Mouse (Mus musculus): ENCODE results near the gene Gm49630. TPM values are rescaled to one million over a fixed set of nuclear protein-coding genes. Genes with fewer than 3 reads are reported as not detected.
A peak's percentile ranks its signal among the peaks of the same experiment; 100 is the strongest.
"Not testable (repeated sequence)": the region's sequence is repeated elsewhere in the genome, so short reads cannot be mapped to it uniquely, and the experiment has no call there.

The Gm49630 gene
- total RNA-seq (2021): not detected

DNA sequence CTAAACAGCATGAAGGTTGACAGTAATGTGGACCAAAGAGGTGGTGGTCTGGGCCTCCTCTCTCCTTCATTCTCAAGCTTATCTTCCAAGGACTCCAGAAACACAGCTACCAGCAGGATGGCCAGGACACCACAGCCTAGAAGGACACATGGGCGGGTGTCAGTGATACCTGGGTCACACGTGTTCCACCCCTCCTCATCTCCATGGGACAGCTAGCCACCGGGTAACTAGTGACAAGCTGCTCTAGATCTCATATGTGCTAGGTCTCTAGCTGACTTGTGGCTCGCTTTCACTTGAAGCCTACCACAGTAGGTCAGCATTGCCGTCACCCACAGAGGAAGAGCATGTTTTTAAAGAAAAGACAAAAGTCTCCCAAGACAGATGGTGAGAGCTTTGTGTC lies at the start of gene Gm49630:
Gene Gm49630 (minus strand): TSS at position 101 of the 400 bp plus-strand sequence.
- intact Hi-C loops (cut with DNase I); DNase-seq (ENCODE audit: low spot score in 2 of 2): not testable (repeated sequence)

DNA sequence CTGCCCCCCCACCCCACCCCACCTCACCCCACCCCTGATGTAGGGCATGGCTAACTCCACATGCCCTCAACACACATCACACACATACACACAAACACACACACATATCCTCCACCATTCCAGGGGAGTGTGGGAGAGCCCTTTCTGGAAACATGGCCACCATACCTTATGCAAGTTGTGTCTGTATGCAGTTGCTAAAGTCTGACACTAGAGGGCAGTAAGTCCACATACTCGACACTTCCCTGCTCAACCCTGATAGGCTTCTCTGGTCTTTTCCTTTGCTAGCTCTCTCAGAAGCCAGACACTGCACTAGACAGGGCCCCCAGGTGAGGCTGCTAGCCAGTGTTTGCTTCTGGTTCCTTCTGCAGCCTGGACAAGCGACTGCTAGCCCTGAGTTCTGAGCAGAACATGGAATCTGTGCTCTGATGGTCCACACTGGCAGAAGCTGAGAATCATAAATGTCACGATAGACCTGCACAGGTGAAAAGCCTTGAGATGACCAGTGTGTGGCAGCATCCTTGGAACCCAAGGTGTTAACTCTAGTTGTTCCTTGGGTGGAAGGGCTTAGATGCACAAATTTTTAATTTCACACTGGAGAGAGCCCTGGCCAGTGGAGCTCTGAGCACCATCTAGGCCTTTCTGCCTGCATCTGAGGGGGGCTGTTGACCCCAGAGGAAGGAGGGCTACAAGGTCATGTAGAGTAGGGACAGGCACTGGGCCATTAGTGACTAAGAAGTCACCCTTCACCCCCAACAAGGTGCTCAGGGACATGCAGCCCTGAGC lies 48.6 kb upstream of the Gm49630 start:
- intact Hi-C loops (cut with DNase I): not testable (repeated sequence)
- DNase-seq (ENCODE audit: low spot score in 2 of 2): peak; percentile 13 to 31

DNA sequence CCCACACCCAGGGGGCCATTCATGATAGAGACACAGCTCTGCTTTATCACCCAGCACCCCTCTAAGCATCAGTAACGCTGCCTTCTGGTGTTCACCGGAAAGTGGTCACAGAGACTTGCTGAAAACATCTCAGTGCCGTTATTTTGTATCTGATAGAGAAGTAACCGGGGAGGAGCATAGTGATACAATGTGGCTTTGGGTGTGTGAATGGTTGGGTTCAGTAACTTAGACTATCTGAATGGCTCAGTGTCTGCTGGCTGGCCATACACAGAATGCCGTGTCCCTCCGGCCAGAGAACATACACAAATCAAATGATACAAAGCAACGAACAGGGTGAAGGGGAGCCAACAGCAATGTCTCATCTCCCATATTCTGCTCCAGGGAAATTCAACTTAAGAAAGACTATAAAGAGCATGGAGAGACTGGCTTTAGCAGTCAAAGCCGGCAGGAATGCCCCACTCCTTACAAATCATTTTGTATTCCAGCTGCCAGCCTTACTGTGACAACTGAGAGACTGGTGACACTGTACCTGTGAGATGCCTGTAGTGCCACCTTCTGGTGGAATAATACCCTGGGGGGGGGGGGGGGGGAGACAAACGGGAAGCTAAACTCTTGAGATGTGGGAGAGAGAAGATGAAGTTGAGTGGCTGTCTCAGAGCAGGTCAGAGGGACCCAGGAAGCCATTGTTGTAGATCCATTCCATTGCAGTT lies 43.0 kb upstream of the Gm49630 start:
- intact Hi-C loops (cut with DNase I); DNase-seq (ENCODE audit: low spot score in 2 of 2): not testable (repeated sequence)

DNA sequence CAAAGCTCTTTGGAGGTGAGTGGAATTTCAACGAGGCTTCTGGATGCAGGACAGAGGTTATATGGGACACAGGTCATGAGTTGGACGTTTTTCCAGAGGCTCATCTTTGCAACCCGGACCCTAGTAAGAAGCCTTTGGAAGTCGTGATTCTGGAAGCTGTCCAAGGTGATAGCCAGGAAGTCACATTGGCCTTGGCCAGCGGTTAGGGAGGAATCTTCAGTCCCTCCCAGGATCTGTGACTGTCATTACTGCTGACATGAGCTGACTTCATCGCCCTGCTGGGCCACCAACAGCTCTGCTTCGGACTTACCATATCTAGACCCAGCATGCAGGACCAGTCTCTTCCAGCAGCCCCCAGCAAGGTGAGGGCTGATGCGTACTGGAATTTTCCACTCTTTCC lies 41.6 kb upstream of the Gm49630 start:
- intact Hi-C loops (cut with DNase I); DNase-seq (ENCODE audit: low spot score in 2 of 2): not testable (repeated sequence)

DNA sequence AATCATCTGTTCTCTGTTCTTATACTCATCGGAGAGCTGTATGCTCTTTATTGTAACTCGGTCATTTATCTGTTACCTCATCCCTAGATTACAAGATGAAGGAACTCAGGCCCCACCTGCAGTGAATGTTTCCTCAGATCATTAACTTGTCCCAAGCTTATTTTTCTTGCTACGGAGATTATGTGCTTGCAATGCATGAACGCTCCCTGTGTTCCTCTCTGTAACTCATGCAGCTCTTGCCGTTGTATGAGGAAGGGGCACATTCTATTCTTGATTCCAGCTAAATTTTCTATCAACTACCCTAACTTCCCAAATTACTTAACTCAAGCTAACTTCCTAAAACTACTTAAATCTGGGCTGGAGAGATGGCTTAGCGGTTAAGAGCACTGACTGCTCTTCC lies 28.0 kb upstream of the Gm49630 start:
- intact Hi-C loops (cut with DNase I); DNase-seq (ENCODE audit: low spot score in 2 of 2): not testable (repeated sequence)

DNA sequence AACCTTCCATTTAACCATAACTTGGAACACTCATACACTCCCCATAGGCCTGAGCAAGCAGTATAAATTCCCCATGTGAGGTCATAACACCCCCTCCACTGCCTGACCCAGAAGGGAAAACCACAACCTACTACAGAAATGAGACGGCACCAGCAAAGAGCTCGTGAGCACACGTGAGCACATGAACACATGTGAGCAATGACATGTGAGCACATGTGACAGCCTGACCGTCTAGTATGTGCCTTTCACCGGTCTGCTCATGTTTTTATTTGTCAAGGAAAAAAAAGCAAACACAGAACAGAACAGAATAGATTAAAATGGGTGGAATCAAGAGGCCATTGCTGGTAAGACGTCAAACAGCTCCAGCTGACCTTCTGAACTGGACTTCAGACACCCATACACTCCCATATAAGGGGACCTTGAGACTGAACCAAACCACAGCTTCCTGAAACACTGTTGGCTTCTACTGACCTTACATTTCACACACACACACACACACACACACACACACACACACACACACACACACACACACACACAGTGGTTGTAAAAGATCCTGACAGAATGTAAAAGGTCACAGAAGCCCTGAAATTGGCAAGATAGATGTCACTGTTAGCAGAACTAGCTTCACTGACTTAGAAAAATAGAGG lies 26.5 kb upstream of the Gm49630 start:
- not testable (repeated sequence) for DNase-seq (ENCODE audit: low spot score in 2 of 2)

DNA sequence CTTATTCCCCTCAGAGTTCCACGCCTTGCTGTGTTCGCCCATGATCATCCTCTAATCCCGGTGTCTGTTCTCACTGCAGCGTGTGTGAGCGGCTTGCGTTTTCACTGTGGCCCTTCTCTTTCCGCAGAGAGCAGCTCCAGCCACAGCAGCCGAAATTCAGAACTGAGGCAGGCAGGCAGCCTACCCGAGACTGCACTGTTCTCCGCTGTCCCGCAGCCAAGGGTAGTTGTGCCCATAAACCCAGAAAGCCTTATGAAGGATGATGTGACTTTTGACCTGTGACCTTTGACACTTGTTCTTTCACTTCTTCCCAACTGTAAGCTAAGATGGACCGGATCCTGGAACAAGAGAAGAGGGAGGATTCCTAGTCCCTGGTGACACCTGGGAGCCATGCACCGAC lies 25.3 kb upstream of the Gm49630 start:
- intact Hi-C loops (cut with DNase I); DNase-seq (ENCODE audit: low spot score in 2 of 2): not testable (repeated sequence)

More for the DNA sequence above, 26.5 kb upstream of the Gm49630 start:
- intact Hi-C loops (cut with DNase I): not testable (repeated sequence)

DNA sequence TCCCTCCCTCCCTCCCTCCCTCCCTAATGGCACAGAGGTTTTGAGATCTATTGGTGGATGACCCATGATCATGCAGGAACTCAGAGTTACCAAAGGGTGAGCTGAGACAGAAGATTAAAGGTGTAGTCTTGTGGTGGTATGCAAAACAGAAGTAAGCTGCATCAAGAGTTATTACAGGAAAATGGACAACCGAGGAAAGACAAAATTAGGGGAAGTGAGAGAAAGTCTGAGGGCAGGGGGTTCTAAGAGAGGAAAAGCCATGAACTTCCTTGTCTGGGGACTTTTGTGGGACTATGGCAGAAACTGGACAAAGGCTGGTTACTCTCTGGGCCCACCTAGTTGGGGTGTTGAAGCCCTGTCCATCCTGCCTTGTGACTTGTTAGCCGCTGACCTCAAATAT lies 24.5 kb upstream of the Gm49630 start:
- DNase-seq (ENCODE audit: low spot score in 2 of 2); intact Hi-C loops (cut with DNase I): not testable (repeated sequence)

DNA sequence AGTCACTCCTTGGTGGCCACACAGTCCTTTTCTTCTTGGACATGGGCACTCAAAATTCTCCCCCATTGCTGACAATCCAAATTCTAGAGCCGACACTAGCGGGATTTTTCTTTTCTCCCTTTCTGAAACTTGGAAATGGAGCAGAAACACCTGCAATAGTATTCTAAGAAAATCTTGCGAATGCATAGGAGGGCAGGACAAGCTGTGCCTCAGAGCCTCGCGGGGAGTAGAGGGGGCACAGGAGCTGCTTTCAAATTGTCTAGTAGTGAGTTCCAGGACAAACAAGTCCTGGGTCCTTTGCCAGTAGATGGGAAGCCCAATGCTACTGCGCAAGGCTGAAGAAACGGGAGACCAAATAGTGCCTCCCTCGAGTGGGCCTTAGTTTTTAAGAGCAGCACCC lies 23.9 kb upstream of the Gm49630 start:
- DNase-seq (ENCODE audit: low spot score in 2 of 2); intact Hi-C loops (cut with DNase I): not testable (repeated sequence)

DNA sequence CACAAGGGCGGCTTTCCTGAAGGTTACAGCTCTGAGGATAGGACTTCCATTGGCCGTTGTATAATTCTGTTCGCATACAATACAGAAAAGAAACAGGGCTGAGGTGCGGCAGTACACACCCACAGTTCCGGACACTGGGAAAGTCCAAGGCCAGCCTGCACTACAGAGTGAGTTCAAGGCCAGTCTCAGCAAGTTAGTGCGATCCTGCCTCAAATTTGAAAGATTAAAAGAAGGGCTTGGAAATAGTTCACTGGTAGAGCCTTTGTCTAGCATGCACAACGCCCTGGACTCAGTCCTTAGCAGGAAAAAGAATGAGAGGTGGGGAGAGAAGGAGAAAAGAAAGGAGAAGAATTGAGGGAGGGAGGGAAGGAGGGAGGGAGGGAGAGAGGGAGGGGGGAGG lies 23.3 kb upstream of the Gm49630 start:
- intact Hi-C loops (cut with DNase I); DNase-seq (ENCODE audit: low spot score in 2 of 2): not testable (repeated sequence)

DNA sequence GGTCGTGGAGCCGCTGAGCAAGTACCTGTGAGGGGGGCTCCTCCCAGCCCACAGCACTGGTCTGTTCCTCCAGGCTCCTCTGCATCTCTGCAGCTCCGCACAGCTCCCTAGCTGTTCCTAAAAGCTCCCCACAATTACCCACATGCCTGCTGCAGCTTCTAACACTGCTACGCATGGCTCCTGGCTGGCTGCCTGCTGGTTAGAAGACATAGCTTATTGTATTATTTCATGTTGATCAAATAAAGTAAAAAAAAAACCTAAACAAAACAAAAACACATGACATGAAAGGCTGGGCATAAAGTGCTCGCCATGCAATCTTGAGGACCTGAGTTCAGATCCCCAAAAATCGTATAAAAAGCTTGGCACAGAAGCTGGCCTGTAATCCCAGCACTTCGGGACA lies 18.1 kb upstream of the Gm49630 start:
- DNase-seq (ENCODE audit: low spot score in 2 of 2); intact Hi-C loops (cut with DNase I): not testable (repeated sequence)

DNA sequence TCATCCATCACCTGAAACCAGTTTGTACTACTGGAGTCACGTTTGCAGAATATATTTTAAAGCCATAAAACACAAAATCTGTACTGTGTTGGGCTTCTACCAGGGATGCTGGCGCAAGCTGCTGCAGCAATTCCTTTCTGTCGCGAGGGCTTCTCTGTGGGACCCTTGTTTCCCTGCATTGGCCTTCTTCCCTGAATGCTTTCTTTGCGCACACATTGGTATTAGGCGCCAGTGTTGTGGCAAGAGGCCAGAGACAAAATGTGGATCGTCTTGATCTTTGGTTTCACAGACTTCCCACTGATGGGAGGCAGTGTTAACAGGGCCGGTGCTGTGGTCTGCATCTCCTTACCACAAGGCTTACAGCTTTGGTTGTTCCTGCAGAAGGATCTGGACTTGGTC lies 17.2 kb upstream of the Gm49630 start:
- DNase-seq (ENCODE audit: low spot score in 2 of 2); intact Hi-C loops (cut with DNase I): not testable (repeated sequence)

DNA sequence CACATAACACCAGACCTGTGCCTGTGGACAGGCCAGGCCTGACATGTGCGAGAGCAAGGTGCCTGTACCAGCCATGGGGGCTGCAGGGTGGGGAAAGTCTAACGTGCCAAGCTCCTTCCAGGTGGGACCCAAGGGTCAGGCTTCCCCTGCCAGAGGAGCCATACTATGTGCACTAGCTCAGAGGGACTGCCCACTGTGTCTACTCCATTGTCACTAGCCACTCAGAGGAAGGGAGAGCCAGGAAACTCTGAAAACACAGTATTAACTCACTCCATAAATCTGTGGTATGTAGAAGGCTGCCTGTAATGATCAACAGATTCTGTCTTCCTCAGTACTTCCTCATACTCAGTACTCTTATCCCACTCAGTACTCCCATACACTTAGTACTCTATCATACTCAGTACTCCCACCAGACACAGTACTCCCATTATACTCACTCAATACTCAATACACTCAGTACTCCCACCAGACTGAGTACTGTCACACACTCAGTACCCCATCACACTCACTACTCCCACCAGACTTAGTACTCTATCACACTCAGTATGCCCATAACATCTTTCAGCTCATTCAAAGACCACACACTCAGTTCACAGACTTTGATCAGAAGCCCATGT lies 16.7 kb upstream of the Gm49630 start:
- intact Hi-C loops (cut with DNase I); DNase-seq (ENCODE audit: low spot score in 2 of 2): not testable (repeated sequence)

DNA sequence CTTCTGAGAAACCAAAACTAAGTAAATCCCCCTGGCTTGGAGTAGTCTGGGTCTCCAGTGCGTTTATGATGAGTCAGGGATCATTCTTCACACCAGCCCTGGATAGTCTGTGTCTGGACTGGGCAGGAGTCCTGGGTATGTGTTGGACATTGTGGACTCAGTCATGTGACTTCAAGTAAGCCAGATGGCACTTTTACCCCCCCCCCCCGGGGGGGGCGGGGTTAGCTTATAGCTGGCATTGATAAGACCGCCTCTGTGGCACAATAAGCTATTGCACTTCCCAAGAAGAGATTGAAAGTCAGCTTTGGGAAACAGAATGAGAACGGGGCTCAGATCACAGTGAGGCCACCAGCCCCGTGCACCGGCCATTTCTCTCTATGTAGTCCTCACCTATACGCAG lies 14.2 kb upstream of the Gm49630 start:
- intact Hi-C loops (cut with DNase I); DNase-seq (ENCODE audit: low spot score in 2 of 2): not testable (repeated sequence)

DNA sequence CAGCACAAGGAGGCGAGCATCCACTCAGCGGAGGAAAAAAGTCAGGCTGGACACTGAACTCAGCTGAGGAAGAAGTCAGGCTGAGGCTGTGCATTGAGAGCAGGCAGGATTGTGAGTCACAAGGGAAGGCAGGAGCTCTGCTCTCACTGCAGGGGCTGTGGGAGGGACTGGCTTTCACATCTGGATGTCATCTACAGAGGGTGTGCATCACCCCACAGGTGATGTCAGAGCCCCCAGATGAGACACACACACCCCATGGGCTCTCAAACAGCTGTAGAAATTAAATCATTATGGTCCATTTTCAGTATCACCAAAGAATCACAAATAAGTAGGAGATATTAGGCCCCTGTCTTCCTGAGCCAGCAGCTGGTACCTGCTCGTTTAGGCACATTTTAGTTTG lies 13.6 kb upstream of the Gm49630 start, which contains the start of gene Unc93a2:
Gene Unc93a2 (minus strand): TSS at position 101 of the 400 bp plus-strand sequence.
- DNase-seq (ENCODE audit: low spot score in 2 of 2); intact Hi-C loops (cut with DNase I): not testable (repeated sequence)

DNA sequence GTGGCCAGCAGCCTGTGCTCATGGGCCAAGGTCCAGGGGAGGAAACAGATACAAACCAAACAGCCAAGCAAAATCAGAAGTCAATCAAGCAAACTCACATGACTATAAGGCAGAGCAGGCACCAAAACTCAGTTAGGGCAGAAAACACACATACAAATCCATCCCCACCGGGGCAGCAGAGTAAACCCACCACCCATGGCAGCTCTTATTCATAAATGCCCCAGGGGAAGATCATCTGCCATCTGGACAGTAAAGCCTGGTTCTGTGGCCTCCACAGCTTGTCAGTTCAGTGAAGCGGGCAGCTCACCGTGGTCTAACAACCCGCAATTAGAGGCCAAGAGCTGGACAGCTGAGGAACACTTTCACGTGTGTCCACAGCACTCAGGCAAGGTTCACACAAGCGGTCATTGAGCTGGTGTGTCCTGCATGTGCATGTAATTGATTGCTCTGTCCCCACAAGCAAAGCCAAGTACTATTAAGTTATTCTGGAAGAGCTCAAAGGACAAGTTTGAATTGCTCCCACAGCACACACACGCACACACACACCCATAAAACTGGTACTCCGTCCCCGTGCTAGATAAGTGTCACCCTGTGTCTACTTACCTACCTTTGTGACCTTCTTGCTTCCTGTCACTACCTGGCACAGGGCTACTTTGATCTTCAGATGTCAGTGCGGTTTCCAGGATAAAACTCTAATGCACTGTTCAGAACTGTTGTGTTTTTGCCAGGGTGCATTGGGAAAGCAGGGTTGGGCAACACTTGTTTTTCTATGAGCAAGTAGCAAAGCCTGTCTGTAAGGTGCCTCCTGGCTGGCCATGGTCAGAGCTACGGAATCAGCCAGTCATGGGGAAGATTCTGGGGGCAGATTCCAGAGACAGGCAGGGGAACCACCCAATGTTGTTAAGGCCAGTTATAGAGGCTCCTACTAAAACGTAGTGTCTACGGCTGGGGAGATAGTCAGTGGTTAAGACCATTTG lies 11.7 kb upstream of the Gm49630 start:
- intact Hi-C loops (cut with DNase I); DNase-seq (ENCODE audit: low spot score in 2 of 2): not testable (repeated sequence)

DNA sequence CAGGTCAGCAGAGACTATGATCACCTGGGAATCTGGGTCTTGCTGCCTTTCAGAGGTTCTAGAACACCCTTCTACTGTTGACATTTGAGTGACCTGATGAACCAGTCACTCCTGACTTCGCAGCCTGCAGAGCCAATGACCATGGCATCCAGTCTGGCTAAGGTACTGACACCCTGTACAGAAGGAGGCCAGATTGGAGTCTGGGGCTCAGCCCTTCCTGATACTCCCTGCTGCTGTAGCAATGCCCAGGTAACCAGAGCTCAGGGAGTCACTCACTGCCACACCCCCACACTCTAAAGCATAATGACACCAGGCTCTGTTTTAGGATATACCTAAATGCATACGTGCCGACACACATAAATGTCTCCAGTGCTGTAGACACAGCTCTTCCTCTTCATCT lies 10.9 kb upstream of the Gm49630 start:
- DNase-seq (ENCODE audit: low spot score in 2 of 2); intact Hi-C loops (cut with DNase I): not testable (repeated sequence)

DNA sequence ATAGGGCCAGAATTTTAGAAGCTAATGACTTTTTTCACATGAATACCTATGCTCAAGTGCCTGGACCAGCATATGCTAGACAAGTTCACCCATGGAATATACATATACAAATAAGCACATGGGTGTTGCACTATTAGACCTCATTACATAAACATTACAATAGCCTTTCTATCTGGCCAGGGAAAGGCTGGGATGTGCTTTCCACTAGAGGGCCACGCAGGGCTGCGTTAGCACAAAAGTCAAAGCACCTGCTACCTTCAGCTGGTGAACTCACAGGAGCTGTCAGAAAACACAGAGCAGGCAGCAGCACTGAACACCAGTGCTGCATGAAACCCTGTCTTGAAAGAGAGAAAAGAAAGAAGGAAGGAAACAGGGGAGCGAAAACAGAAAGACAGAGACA lies 6.1 kb upstream of the Gm49630 start:
- intact Hi-C loops (cut with DNase I); DNase-seq (ENCODE audit: low spot score in 2 of 2): not testable (repeated sequence)

All from left cerebral cortex, postnatal 25 days (tissue).